Mouse (Mus musculus): ENCODE data around the gene Tanc2. TPM values are rescaled to one million over a fixed set of nuclear protein-coding genes. Genes with fewer than 3 reads are reported as not detected.
A peak's percentile ranks its signal among the peaks of the same experiment; 100 is the strongest.

Tanc2 gene
- polyA plus RNA-seq, 3 experiments from 2014 or later: 0.14 to 1.1 (median 0.27) TPM

GRCm38 (mm10) chr11:105927065-105928030 lies 337.6 kb downstream of the Tanc2 start:
- ATAC-seq: peak; percentile 35

DNA sequence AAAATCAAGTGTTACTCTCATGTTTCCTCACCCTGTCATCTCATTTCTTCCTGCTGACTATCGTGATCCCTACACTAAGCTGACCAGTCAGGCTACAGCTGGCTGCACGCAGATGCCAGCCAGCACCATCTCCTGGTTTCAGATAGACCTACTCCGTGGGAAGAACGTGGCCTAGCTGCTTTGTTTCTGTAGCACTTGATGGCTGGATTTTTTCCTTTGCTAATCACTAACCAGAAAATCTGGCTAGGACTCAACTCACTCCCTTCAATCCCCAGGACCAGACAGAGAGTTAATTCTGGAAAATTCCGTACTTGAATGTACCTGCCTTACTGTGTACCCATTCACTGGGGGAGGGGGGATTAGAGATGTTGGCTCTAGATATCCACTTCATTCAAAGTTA lies 338.4 kb downstream of the Tanc2 start:
- ATAC-seq: no peak

- no peak for ATAC-seq
These were observed 341.6 kb downstream of the Tanc2 start for GRCm38 (mm10) chr11:105931380-105931779.

DNA sequence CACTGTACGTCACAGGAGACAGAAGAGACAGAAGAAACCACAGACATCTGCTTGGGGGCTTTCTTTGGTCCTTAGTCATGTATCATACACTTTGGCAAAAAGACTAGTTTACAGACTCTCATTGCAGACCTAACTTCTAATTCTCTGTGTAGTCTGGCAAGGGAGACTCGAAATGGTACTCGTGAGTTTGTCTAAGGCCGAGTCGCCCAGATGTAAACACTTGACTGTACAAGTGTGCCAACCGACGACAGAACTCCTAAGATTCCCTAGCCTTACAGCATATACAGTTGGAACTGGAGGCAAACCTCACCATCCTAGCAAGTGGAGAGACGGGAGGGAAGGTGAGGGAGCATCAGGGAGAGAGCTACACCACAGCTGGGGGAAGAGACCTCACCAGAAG lies 344.0 kb downstream of the Tanc2 start:
- no peak for ATAC-seq

GRCm38 (mm10) chr11:105934303-105934711 lies 344.5 kb downstream of the Tanc2 start:
- ATAC-seq: no peak

DNA sequence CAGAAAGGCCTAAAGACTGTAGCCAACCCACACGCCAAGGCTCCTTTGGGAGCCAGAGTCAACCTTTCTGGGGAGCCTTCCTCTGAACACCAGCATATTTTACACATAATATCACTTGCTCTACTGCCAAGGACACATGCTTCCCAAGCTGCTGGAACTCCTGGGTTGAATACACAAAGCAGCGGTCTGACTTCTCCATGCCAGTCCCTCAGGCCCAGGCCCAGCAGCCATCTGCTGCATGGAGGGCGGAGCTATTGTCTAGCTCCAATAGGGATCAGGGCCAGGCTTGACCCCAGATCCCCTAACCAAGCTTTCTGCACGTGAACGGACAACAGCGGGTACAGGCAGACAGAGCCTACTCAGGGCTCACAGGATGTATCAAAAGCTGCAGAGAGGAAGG lies 345.0 kb downstream of the Tanc2 start:
- no peak for ATAC-seq

DNA sequence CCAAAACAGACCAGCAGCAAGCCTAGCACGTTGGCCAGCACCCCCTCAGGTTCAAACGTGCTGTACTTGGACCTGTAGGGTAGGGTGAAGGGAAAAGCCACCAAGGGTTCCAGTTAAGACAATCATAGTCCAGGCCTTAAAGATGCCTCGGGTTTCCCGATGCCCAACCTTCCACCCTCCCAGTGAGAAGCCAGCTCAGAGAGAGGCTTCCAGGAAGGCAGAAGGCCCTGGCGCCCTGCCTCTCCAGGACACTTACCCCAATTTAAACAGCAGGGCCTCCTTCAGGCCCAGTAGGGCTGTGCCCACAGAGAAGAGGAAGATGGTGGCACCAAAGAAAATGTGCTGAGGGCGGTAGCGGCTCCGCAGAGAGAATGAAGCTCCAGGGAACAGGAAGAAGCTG lies 345.7 kb downstream of the Tanc2 start:
- ATAC-seq: no peak

DNA sequence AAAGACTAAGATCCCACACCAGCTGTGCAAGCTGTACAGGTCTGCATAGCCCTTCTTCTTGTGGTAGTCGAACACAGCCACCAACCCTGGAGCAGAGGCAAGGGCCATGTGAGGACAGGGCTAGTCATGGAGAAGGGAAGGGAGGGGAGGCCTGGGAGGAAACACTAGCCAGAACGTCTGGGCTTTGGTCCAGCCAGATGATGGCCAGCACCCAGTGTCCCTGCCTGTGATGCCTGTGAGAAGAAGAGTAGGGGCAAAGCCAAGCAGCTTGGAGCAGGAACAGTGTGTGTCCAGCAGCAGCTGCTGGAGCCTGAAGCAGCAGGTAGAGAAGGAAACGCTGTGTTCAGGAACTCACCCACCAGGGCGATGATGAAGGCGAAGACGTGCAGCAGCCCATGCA lies 346.4 kb downstream of the Tanc2 start:
- ATAC-seq: no peak

GRCm38 (mm10) chr11:105936974-105937373 lies 347.2 kb downstream of the Tanc2 start:
- ATAC-seq: no peak

DNA sequence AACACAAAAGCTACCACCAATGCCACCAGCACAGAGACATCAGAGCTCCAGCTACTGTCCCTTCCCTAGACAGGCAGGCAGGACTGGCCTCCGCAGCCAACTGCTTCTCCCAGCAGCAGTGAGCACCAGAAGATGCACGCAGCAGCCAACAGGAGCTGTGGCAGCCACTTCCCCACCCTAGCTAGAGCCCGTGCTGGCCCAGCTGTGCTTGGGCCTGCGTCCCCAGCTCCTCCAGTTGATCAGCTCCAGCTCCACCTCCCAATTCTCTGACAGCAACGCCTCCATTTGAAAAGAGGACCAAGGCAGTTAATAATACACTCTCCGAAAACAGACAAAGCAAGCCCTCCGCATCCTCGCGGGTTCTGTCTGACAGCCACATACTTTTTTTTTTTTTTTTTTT lies 349.0 kb downstream of the Tanc2 start:
- no peak for ATAC-seq

DNA sequence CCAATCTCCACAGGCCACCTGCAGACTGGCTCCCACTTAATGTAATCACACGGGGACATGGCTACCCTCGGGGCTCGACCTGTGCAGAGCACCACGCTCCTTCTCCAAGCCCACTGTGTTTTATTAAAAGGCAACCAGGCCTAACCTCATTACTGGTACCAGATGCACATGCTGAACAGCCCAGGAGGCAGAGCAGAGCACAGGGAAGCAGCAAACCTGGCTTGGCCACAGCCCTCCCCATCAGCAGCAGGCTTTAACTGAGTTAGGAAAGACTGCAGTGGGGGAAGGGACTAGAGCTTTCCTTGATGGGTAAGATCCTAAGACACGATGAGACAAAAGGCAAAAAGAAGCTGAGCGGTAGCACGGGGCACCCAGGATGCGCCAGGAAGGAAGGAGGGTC lies 352.2 kb downstream of the Tanc2 start:
- no peak for ATAC-seq

DNA sequence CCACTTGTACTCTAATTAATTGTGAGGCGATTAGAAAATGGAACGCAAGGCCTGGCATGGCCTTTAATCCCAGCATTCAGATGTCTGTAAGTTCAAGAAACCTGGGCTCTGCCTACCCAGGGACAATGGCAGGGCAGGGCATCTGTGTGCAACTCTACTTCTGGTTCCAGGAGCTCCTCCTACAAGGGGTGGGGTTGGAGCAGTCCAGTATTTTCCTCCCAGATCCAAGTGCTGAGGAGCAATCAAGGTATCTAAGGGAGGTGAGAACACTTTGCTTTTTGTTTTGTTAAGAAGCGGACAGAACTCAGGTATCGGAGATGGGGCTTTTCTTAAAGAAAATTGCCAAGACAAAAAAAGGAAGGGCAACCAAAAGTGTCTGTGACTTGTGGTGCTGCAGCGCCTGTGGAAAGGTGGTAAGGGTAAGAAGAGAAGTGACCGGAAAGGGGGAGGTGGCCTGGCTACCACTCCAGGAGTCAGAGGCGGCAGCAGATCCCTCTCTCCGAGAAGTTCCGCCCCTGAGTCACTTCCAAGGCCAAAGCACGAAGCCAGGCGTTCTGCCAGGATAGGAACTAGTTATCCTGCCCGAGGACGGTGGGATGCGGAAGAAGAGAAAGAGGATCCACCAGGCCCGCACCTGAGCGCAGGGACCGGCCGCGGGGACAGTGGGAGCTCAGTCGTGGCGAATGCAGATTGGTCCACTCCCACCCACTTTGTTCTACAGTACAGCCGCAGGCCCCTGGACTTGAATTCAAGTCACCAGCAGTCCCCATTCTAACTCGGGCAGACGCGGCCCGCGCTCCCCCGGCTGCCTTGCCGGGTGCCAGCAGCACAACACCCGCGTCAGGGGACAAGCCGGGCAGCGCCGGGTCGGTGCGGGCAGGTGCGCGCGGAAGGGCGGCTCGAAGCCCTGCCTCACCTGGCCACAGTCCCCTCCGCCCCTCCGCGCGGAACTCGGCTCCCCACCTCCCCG lies 353.6 kb downstream of the Tanc2 start:
- ATAC-seq: no peak

- ATAC-seq: no peak
These were observed 354.4 kb downstream of the Tanc2 start for GRCm38 (mm10) chr11:105944126-105944621.

- no peak for ATAC-seq
These were observed 355.2 kb downstream of the Tanc2 start for GRCm38 (mm10) chr11:105944770-105945672.

DNA sequence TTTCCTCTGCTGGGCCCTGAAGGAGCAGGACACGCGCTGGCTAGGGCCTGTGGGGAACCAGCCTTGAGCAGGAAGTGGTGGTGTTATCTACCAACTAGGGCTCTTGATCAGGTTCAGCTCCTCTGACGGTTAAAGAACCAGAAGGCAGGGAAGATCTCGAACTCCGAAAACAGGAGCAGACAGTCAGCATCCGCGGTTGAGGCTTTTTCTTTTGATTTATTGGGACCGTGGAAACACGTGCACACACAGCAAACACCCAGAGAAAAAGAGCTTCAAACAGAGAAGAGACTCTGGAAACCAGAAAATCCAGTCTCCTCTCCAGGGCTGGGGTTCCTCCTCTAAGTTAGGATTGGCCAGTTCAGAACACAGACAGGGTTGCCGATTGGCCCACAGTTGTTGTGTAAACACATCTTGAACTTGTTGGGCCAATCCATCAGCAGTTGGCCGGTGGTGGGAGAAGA lies 356.9 kb downstream of the Tanc2 start:
- no peak for ATAC-seq

DNA sequence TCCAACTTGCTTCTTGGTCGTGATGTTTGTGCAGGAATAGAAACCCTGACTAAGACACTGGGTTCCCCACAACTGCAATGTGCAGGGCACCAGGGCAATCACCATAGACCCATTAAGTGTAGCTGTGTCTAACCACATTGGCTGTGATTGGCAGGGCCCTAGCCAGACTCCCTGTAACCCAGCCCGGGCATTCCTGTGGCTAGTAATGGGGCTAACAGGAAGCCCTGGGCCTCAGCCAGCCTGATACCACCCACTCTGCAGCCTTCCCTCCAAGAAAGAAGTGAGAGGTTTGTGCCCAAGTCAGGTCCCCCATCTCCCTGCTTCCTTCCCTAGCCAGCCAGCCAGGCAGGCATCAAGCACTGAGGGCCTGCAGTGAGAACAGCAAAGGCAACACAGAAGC lies 358.5 kb downstream of the Tanc2 start:
- ATAC-seq: no peak

GRCm38 (mm10) chr11:105950519-105950918 lies 360.7 kb downstream of the Tanc2 start:
- no peak for ATAC-seq

DNA sequence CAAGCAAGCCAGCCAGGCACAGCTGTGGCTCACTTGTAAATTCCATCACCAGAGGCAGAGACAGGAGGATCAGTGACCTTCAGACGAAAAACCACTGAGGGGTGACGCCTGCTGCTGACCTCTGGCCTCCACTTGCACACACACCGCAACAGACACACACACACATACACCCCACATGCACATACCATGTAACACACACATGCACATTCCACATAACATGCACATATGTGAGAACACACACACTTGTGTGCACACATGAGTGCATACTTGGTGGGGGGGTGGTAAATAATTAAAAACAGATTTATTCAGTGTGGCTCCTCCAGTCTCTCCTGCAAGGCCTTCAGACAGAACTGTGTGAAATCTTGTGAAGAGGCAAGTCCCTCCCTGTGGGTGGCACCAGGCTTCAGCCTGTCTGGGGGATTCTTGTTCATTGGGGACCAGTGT lies 361.8 kb downstream of the Tanc2 start:
- no peak for ATAC-seq

- ATAC-seq: no peak
These were observed 362.3 kb downstream of the Tanc2 start for GRCm38 (mm10) chr11:105952111-105952510.

DNA sequence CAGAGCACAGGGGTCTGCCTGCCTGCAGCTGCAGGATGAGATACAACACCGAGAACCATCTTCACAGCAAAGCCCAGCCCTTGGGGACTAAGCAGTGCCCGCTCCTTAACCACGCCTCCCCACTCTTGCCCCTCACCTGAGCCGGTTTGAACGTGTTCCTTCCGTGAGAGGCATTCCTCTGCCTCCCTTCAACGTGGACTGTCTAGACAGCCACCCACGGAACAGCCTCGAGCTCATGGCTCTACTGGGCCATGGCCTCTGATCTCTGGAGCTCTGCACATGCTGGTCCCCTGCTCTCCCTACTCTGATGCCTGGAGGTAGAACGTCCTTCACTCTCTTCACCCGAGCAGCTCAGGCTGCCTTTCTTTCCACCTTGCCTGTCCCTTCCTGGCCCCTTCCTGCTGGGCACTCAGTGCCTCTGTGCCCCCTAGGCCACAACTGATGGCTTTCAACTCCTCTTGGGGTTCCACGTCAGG lies 363.2 kb downstream of the Tanc2 start, which contains the start of gene Cyb561:
Gene Cyb561, minus strand, starts transcription at position 426 of the 476 bp plus-strand sequence.
- ATAC-seq: no peak

- no peak for ATAC-seq
These were observed 363.6 kb downstream of the Tanc2 start for GRCm38 (mm10) chr11:105953402-105953801.

Measured in inflammation-experienced regulatory T-cells, adult 6 months (primary cell).